Mouse (Mus musculus) left cerebral cortex, postnatal 25 days (tissue): Measurements from ENCODE around the gene Sox6. TPM values are rescaled to one million over a fixed set of nuclear protein-coding genes. Genes with fewer than 3 reads are reported as not detected.
"Not testable (repeated sequence)": the region's sequence is repeated elsewhere in the genome, so short reads cannot be mapped to it uniquely, and the experiment has no call there.

ENCODE experiments used
- DNase-seq, 2 experiments: peaks; one replicate each; pipeline ENCODE4 v3.0.0; 2022; ENCODE audit warnings: low spot score in 2 of 2, mixed read lengths in 1 of 2
- intact Hi-C: fragments of 180-260 bp; cut with DNase I; formaldehyde crosslinking; loops from one replicate; pipeline ENCODE4 v1.15.1; 2025
- total RNA-seq, 2 experiments: library from RNA; stranded (reverse); gene quantifications; 2 replicates each; pipeline ENCODE4 v1.2.3; 2021

Sox6 gene
- total RNA-seq, 2 experiments from 2014 or later: 25.7 to 33.0 TPM

DNA sequence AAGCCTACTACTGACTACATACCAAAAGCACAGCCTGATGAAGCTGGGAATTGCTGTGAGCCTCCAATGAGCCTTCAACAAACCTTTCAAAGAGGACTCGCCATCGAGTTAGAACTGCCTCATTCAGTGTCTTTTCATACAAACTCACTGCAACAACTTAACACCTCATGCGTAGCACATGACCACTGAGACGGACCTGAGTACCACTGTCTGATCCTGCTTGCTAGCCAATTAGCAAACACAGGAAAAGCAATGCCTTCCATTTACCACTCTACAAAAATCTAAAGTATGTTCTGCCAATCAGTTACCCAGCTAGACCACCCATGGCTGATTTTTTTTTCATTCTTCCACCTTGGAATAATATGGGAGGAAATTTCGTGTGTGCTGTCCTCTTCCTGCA lies 414.1 kb downstream of the Sox6 start:
- intact Hi-C loops: no loop called here
- no peak for DNase-seq

- intact Hi-C loops: no loop called here
- DNase-seq: no peak
Measured at GRCm38 (mm10) chr7:115615697-115616237, 422.8 kb downstream of the Sox6 start.

DNA sequence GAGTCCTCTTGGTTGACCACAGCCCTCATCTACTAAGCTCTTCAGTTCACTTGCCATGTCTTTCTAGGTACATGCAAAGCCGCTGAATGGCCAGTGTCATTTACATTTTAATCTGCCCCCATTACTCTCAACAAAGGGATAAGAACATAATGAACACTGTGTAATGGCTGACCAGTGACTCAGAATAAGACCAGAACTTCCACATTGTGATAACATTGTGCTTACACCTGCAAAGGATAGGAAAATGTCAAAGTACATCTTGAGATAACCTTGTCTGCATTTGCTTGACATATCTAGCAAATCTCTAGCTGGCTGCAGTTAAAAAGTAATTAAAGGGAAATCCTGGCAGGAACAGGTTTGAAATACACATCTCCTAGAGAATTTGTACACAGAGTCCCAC lies 431.1 kb downstream of the Sox6 start:
- intact Hi-C loops: no loop called here
- DNase-seq: no peak

- intact Hi-C loops, DNase-seq: not testable (repeated sequence)
Measured at GRCm38 (mm10) chr7:115606125-115606524, 432.5 kb downstream of the Sox6 start.

DNA sequence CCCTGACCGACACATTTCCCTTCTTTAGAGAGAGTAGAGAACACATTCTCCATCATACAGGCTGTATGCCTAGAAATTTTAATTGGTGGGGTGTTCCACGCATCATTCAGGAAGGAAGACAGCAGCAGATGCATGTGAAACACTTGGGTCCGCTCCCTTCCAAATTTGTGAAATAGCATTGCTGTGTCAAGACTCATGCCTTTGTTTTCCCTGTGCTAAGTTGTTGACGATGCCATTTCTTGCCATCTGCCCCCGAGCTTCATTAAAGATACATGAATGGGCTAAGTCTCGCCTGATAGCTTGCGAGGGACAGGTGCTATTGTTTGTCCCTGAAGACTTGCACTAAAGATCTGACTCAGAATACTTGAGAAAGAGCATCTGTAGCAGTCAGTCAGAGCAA lies 433.7 kb downstream of the Sox6 start:
- intact Hi-C loops: no loop called here
- no peak for DNase-seq

DNA sequence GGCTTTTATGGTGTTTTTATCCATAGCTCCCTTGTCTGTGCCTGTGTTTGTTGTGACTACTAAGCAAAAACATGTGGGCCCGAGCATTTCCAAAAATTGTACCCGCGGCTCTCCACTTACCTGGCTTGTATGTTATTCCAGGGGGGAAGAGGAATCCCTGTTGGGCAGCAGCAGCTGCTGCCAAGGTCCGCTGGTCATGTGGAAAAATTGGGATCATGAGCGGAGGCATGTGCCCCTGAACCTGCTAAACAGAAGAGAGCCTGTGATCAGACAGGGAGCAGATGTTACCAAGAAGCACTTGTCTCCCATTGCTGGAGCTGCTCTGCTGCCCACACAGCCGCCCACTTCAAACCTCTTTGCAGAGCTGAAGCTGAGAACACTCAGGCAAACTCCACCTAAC lies 441.2 kb downstream of the Sox6 start:
- peak; percentile 35 to 63 for DNase-seq
- intact Hi-C loops: no loop called here

- intact Hi-C loops: no loop called here
- DNase-seq: no peak
Measured at GRCm38 (mm10) chr7:115580461-115580860, 458.1 kb downstream of the Sox6 start.

DNA sequence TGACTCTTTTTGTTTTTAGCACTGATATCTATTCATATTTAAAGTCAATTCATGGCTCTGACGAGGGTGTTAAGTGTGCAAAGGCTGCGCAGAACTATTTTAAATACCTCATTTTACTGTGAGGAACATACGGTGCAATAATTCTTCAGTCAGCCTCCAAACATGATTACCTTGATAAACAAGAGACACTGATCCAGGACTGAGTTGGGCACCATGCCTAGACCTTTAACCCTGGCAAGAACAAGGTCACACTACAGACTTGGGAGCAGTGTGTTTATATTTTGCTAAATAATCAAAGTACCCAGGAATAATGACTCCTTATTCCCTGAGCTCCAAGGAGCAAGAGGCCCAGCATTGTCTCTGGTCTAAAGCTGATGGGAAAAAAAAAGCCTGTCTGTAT lies 458.8 kb downstream of the Sox6 start:
- intact Hi-C loops: no loop called here

DNA sequence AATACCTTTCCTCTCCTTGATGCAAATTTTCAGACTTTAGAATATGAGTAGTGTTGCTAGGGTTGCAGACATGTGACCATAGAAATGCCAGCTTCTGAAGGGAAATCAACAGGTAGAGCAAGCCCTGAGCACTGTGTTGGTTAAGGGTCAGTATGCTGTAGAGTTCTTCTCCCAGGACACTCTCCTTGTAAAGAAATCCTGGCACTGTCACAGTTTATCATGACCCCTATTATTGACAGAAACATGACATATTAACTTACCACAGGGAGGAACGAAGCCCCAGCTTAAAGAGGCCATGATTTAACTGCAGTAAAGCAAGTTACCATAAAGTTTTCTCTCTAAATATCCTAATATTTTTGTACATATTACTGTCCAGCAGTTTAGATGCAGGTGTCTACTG lies 462.2 kb downstream of the Sox6 start:
- intact Hi-C loops: no loop called here
- no peak for DNase-seq

More for the DNA sequence above, 458.8 kb downstream of the Sox6 start:
- no peak for DNase-seq

DNA sequence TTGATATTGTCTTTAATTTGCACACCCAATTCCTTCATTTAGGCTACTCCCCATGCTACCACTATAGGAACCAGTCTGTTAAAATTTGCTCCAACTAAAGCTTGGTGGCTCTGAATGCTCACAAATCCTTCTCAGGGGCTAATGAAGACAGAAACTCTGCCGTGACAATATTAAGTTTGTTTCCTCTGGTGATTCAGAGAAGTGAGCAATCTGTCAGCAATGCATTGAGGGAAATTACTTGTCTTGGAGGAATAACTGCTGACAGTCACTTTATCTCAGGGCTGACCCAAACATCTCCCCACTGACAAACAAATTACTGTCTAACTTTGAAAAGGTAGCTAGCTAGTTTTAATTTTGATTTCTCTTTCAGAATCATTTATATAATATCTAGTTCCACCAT lies 463.8 kb downstream of the Sox6 start:
- no peak for DNase-seq
- intact Hi-C loops: no loop called here

- no peak for DNase-seq
- intact Hi-C loops: no loop called here
Measured at GRCm38 (mm10) chr7:115568821-115569240, 469.8 kb downstream of the Sox6 start.

DNA sequence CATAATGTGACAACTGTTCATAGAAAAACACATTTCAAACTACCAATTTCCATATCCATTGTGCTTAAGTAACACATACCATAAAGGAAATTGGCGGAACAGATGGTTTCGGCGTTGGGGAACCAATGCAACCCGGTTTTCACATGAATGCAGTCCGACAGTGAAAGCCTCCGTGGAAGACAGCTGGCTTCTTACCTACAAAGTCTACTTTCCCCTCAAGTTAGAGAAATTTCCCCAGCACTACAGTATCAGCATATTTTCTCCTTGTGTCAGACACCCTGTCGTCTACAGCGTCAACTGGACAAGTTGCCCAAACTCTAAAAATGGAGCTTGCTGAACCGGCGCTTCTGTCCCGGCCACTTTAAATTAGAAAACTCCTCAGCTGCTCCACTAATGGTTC lies 470.3 kb downstream of the Sox6 start:
- DNase-seq: peak in 1 of 2 experiments; percentile 40

DNA sequence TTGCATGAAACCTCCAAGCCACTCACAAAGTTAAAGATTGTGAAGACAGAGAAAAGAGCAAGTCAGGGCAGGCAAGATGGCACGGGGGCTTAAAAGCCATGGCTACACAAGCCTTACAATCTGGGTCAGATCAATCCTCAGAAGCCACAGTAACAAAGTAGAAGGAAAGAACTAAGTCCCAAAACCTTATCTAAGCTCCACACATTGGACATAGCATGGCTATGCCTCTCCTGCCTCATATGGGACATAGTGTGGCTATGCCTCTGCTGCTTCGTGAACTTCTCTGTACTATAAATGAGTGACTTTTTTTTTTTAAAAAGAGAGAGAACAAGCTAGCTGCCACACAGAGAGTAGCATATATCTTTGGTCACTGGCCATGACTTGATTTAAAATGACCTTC lies 471.8 kb downstream of the Sox6 start:
- DNase-seq: no peak
- intact Hi-C loops: no loop called here

More for the DNA sequence above, 470.3 kb downstream of the Sox6 start:
- intact Hi-C loops: no loop called here

- intact Hi-C loops: no loop called here
- no peak for DNase-seq
Measured at GRCm38 (mm10) chr7:115565060-115565426, 473.6 kb downstream of the Sox6 start.

- intact Hi-C loops: no loop called here
- DNase-seq: no peak
Measured at GRCm38 (mm10) chr7:115564359-115565059, 474.1 kb downstream of the Sox6 start.

DNA sequence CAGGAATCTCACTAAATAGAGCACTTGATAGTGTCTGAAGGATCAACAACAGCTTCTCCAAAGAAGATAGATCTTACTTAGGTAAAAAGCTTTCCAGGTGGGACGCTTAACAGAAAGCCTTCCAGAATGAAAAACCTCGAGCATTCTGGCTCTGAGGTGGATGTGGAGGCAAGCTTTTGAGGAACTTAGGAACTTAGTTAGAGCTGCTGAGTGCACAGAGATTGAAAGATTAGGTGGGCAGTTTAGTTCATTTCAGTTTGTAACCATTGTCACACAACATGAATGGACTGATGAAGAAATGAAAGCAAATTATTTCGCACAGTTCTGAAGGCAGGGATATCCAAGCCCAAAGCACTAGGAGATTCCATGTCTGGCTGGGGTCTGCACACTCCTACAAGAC lies 481.9 kb downstream of the Sox6 start:
- intact Hi-C loops: no loop called here
- no peak for DNase-seq

DNA sequence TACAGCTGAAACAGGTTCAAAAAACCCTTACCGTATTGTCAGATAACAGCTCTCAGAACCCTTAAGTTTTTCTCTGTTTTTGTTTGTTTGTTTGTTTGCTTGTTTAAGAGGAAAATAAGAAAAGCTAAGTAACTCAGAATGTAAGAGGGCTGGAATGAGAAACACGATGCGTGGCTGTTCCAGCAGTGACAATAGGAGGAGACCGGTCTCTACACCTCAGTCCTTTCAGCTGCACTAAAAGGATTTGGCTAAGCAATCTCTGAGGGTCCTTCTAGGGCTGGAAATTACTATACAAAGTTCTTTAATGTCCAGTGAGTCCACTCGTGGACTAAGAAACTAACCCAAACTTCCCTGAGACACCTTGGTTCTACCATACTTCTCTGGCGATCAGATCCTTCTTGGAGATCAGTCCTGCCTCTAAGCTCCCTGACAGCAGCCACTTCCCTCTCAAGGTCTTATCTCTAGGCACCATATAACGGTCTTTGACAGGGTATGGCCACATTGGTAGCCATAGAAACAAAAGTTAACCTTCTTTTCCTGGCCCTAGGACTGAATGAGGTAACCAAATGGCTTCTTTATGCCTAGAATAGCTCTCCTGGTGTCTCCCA lies 488.3 kb downstream of the Sox6 start:
- intact Hi-C loops: no loop called here
- DNase-seq: no peak

- DNase-seq: no peak
Measured at GRCm38 (mm10) chr7:115549670-115550069, 488.9 kb downstream of the Sox6 start.

GRCm38 (mm10) chr7:115545585-115546374 lies 492.8 kb downstream of the Sox6 start:
- intact Hi-C loops: no loop called here
- DNase-seq: no peak

More at GRCm38 (mm10) chr7:115549670-115550069, 488.9 kb downstream of the Sox6 start:
- intact Hi-C loops: no loop called here

DNA sequence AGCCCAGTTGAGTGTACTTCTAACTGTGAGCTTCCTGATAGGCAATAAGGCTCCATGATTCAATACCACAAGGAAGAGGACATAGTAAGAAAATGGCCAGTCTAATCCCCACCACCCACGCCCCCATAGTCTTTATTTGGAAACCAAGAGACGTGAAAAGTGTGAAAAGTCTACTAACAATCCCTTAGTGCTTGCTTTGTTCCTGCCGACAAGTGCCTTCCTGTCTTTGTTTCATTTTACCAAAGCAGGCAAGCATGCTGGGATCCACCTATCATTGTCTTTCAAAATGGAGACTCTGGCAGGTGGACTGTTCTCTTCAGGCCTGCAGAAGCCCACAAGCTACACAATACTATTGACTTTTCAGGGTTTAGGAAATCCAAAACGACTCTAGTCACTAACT lies 495.0 kb downstream of the Sox6 start:
- no peak for DNase-seq
- intact Hi-C loops: no loop called here
